Mouse (Mus musculus) MEL (cell line): ENCODE data around the gene Gm8251. TPM values are rescaled to one million over a fixed set of nuclear protein-coding genes. Genes with fewer than 3 reads are reported as not detected.

ENCODE experiments used
- DNase-seq: peaks from one replicate; pipeline ENCODE4 v3.0.0; 2011; ENCODE audit warnings: low read depth, low spot score
- H3K27ac ChIP-seq: 2 replicates; pipeline ENCODE4 v1.5.1; 2012; ENCODE audit warnings: low read depth, mild to moderate bottlenecking, control low read depth, low read length, moderate library complexity; ENCODE audit not compliant: control insufficient read depth
- H3K27me3 ChIP-seq, 2 experiments: fragments of 150-350 bp in 1 of 2; sonication (generic) in 1 of 2; 2 replicates each; pipeline ENCODE4 v1.6.1; 2012; ENCODE audit warnings: low read length in 2 of 2, mild to moderate bottlenecking in 2 of 2, improper control_type of control experiment in 1 of 2, moderate library complexity in 1 of 2; ENCODE audit not compliant: insufficient read depth in 2 of 2, control insufficient read depth in 1 of 2
- H3K36me3 ChIP-seq, 2 experiments: 2 replicates each; pipeline ENCODE4 v1.6.1; 2012 to 2014; ENCODE audit warnings: low read length in 2 of 2, improper control_type of control experiment in 1 of 2, inconsistent platforms in 1 of 2, mild to moderate bottlenecking in 1 of 2; ENCODE audit not compliant: insufficient read depth in 2 of 2, control insufficient read depth in 1 of 2
- H3K4me1 ChIP-seq, 2 experiments: fragments of 150-350 bp in 1 of 2; sonication (generic) in 1 of 2; 2 replicates each; pipeline ENCODE4 v1.6.1; 2012; ENCODE audit warnings: low read length in 2 of 2, improper control_type of control experiment in 1 of 2, mild to moderate bottlenecking in 1 of 2; ENCODE audit not compliant: insufficient read depth in 2 of 2, control insufficient read depth in 1 of 2
- H3K4me3 ChIP-seq, 2 experiments: fragments of 150-350 bp in 1 of 2; sonication (generic) in 1 of 2; 2 replicates each; pipeline ENCODE4 v1.5.1; 2012; ENCODE audit warnings: low read depth in 2 of 2, low read length in 2 of 2, mild to moderate bottlenecking in 2 of 2, moderate library complexity in 2 of 2, control low read depth in 1 of 2, improper control_type of control experiment in 1 of 2; ENCODE audit not compliant: control insufficient read depth in 1 of 2, insufficient read depth in 1 of 2
- H3K79me2 ChIP-seq: 2 replicates; pipeline ENCODE4 v1.6.1; 2012; ENCODE audit warnings: mild to moderate bottlenecking, low read length, moderate library complexity; ENCODE audit not compliant: control insufficient read depth, poor library complexity, insufficient read depth
- H3K9ac ChIP-seq: 2 replicates; pipeline ENCODE4 v1.6.1; 2012; ENCODE audit warnings: low read depth, mild to moderate bottlenecking, control low read depth, low read length, moderate library complexity; ENCODE audit not compliant: control insufficient read depth, poor library complexity, severe bottlenecking
- H3K9me3 ChIP-seq: fragments of 150-350 bp; sonication (generic); replicated peaks from 2 replicates; pipeline ENCODE4 v1.6.1; 2012; ENCODE audit warnings: mild to moderate bottlenecking, low read length, improper control_type of control experiment, moderate library complexity; ENCODE audit not compliant: insufficient read depth
- BHLHE40 ChIP-seq: IDR thresholded peaks from 2 replicates; pipeline ENCODE4 v1.6.1; 2012; ENCODE audit warnings: low read depth, mild to moderate bottlenecking, inconsistent platforms, low read length, improper control_type of control experiment, borderline replicate concordance
- CHD1 ChIP-seq: IDR thresholded peaks from 2 replicates; pipeline ENCODE4 v1.6.1; 2012; ENCODE audit warnings: low read depth, mild to moderate bottlenecking, inconsistent platforms, low read length, improper control_type of control experiment
- CHD2 ChIP-seq: IDR thresholded peaks from 2 replicates; pipeline ENCODE4 v1.6.1; 2011; ENCODE audit warnings: low read length, improper control_type of control experiment
- CTCF ChIP-seq, 3 experiments: IDR thresholded peaks in 2 of 3; conservative IDR thresholded peaks in 1 of 3; 2 replicates each; pipeline ENCODE4 v1.5.1; 2011 to 2012; ENCODE audit warnings: low read length in 3 of 3, low read depth in 2 of 3, mild to moderate bottlenecking in 2 of 3, improper control_type of control experiment in 1 of 3, inconsistent platforms in 1 of 3, mixed read lengths in 1 of 3, moderate library complexity in 1 of 3; ENCODE audit not compliant: control insufficient read depth in 1 of 3, insufficient read depth in 1 of 3, poor library complexity in 1 of 3, severe bottlenecking in 1 of 3
- ELF1 ChIP-seq: IDR thresholded peaks from 2 replicates; pipeline ENCODE4 v1.6.1; 2014; ENCODE audit warnings: low read depth, mild to moderate bottlenecking, inconsistent platforms, low read length, improper control_type of control experiment, moderate library complexity
- GABPA ChIP-seq: IDR thresholded peaks from 2 replicates; pipeline ENCODE4 v1.6.1; 2012; ENCODE audit warnings: low read depth, mild to moderate bottlenecking, inconsistent platforms, low read length, improper control_type of control experiment, moderate library complexity
- GATA1 ChIP-seq: IDR thresholded peaks from 2 replicates; pipeline ENCODE4 v1.6.1; 2011; ENCODE audit warnings: low read depth, low read length, improper control_type of control experiment
- KAT2A ChIP-seq: conservative IDR thresholded peaks from 2 replicates; pipeline ENCODE4 v1.6.1; 2012; ENCODE audit warnings: low read depth, low read length, improper control_type of control experiment, inconsistent platforms
- MAFK ChIP-seq: IDR thresholded peaks from 2 replicates; pipeline ENCODE4 v1.6.1; 2011; ENCODE audit warnings: low read depth, mild to moderate bottlenecking, low read length, improper control_type of control experiment, borderline replicate concordance
- MEF2A ChIP-seq: IDR thresholded peaks from 2 replicates; pipeline ENCODE4 v1.6.1; 2014; ENCODE audit warnings: low read depth, mild to moderate bottlenecking, inconsistent platforms, low read length, improper control_type of control experiment; ENCODE audit not compliant: poor library complexity, insufficient replicate concordance, severe bottlenecking; ENCODE audit errors: extremely low read depth
- MYB ChIP-seq: IDR thresholded peaks from 2 replicates; pipeline ENCODE4 v1.6.1; 2011; ENCODE audit warnings: mild to moderate bottlenecking, low read depth, low read length, improper control_type of control experiment
- MYC ChIP-seq: IDR thresholded peaks from 2 replicates; pipeline ENCODE4 v1.6.1; 2011; ENCODE audit warnings: low read depth, mild to moderate bottlenecking, low read length, improper control_type of control experiment, moderate library complexity
- RAD21 ChIP-seq: IDR thresholded peaks from 2 replicates; pipeline ENCODE4 v1.6.1; 2011; ENCODE audit warnings: mild to moderate bottlenecking, low read depth, low read length, improper control_type of control experiment
- RCOR1 ChIP-seq: IDR thresholded peaks from 2 replicates; pipeline ENCODE4 v1.6.1; 2012; ENCODE audit warnings: low read depth, mild to moderate bottlenecking, inconsistent platforms, low read length, improper control_type of control experiment
- SIN3A ChIP-seq: IDR thresholded peaks from 2 replicates; pipeline ENCODE4 v1.6.1; 2012; ENCODE audit warnings: low read length, improper control_type of control experiment, inconsistent platforms
- UBTF ChIP-seq: IDR thresholded peaks from 2 replicates; pipeline ENCODE4 v1.6.1; 2012; ENCODE audit warnings: low read depth, mild to moderate bottlenecking, inconsistent platforms, low read length, improper control_type of control experiment, moderate library complexity, borderline replicate concordance; ENCODE audit not compliant: insufficient read depth
- polyA plus RNA-seq, 2 experiments: library from polyadenylated mRNA; stranded (reverse) in 1 of 2; unstranded in 1 of 2; fragments of >175 nt in 1 of 2; fragments of >200 nt in 1 of 2; gene quantifications; 2 replicates each; pipeline versions ENCODE4 v1.2.1 to v1.2.4; 2012; ENCODE audit warnings: low replicate concordance in 2 of 2, low read depth in 1 of 2; ENCODE audit not compliant: insufficient read length in 2 of 2, insufficient read depth in 1 of 2, missing spikeins in 1 of 2
- total RNA-seq: library from RNA; depleted of rRNA; stranded (reverse); fragments of 300-350 nt; gene quantifications from 2 replicates; pipeline ENCODE4 v1.2.3, GENCODE M21; 2012; rRNA removed

Gm8251 gene
- total RNA-seq: 0.04 and 0.07 TPM in 2 replicates
- polyA plus RNA-seq: under 1 TPM in 1 of 2 experiments, not detected in 1; 0.14 TPM

- Histone ChIP-seq H3K9me3 (no peaks in the 10 kb centered on the region), H3K27me3 (no peaks in the 10 kb centered on the region; a peak in 1 of 4 replicates), H3K36me3 (peaks cover 0 to 5% of the 10 kb centered on the region in 2 experiments; a peak in 2 of 4 replicates), H3K9ac (no peak within 1 kb of the TSS), H3K4me1 (peaks cover 0 to 2% of the 10 kb centered on the region in 2 experiments; a peak in 1 of 4 replicates), H3K4me3 (no peak within 1 kb of the TSS), H3K79me2 (no peaks in the 10 kb centered on the region), H3K27ac (no peak within 1 kb of the TSS)
- TF ChIP-seq CHD2: no peak
- TF ChIP-seq GATA1: no peak
- no peak for TF ChIP-seq SIN3A
- no peak for TF ChIP-seq GABPA
- no peak for TF ChIP-seq CHD1
- TF ChIP-seq RCOR1: no peak
- no peak for TF ChIP-seq BHLHE40
- no peak for TF ChIP-seq MYB
- no peak for TF ChIP-seq MEF2A
- TF ChIP-seq MYC: no peak
- no peak for TF ChIP-seq CTCF (IDR thresholded peaks at IDR 0.05 in 2 of 3, conservative IDR thresholded peaks at IDR 0.05 in 1 of 3; ENCODE audit: control insufficient read depth in 1 of 3, insufficient read depth in 1 of 3, low read depth in 2 of 3, low read length in 3 of 3, poor library complexity in 1 of 3, severe bottlenecking in 1 of 3)
- no peak for TF ChIP-seq KAT2A
- TF ChIP-seq ELF1: no peak
- no peak for TF ChIP-seq MAFK
- DNase-seq: no peak
Measured at GRCm38 (mm10) chr1:44061836-44062235, at the start of gene Gm8251. Gm8251 (minus strand) TSS chr1:44061936.

GRCm38 (mm10) chr1:44102939-44103338 is 41.2 kb upstream of the Gm8251 start:
- Histone ChIP-seq H3K9ac (peak overlapping the region; percentile 80), H3K4me3 (peak overlapping the region; percentile 46 to 63), H3K79me2 (peaks cover 31% of the 10 kb centered on the region), H3K4me1 (peaks cover 2 to 4% of the 10 kb centered on the region in 2 experiments; a peak in 3 of 4 replicates), H3K36me3 (peaks cover 13 to 22% of the 10 kb centered on the region in 2 experiments), H3K27ac (no peak overlapping the region; the same call in 1 of the 2 replicates), H3K9me3 (no peaks in the 10 kb centered on the region), H3K27me3 (no peaks in the 10 kb centered on the region)
- peak; percentile 37 for DNase-seq
- no peak for TF ChIP-seq RAD21
- no peak for TF ChIP-seq UBTF
